Mouse (Mus musculus): Measurements from ENCODE around the gene Cir1. TPM values are rescaled to one million over a fixed set of nuclear protein-coding genes. Genes with fewer than 3 reads are reported as not detected.

Gene Cir1
- total RNA-seq, 1 experiment from 2014 or later = 25.7 TPM

DNA sequence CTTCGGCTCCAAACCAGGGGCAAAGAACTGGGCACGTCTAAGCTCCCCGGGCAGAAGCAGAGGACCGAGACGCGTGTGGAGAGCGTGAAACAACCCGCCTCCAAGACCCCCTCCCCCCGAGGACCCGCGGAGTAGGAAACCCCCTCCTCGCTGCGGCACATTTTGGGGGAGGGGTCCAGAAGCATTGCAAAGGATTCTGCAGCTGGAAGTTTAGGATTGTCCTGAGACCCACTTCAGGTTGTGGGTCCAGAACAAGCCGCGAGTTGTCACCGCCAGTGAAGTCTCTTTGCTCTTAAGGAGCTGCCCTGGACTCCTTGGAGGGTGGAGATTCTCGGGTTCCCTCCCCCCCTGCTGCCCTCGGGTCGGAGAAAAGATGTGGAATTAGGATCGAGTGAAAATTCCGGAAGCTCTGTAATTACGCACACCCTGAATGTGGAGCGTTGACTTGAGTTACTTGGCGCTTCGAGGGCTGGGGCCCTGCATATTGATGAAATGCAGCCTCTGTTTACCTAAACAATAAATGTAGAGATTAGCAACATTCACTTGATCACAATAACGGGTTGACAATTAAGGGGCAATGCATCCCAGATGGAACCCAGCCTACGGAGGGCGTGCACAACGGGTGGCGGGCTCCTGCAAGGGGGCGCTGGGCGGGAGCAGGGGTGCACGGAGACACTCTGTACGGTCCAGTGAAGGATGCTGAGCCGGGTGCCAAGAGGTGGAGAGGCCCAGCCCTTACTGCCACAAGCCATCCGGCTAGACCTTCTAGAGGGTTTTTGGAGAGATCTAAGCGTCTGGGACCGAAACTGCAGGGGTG is 48.5 kb downstream of the Cir1 start:
- ATAC-seq (replicated peaks; ENCODE audit: insufficient number of reproducible peaks, low FRiP score, low TSS enrichment, poor library complexity, severe bottlenecking) = no peak

DNA sequence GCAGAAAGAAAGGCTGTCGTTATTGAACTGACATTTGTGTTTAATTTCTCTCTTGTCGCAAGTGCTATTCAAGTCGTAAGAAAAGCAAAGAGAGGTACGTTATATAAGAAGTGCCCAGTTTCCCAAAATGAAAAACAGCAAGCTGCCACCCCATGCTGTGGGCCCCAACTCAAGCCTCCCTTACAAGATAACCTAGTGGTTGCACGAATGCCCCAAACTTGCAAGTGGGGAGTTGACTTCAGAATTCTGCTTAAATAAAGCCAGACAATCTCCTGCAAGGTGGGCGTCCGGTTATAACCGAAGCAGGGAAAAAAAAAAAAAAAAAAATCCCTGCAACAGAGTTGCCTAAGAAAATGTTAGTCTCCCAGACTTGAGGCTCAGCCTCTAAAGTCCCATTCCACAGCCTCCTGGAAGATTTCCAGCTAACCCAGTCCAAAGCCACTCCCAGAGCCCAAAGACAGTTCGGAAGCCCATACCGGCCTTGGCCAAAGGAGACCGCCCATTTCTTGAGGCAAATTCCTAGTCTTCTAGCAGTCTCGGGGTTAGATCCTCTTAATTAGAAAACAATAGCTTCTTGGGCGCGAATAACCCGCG is 49.2 kb downstream of the Cir1 start:
- no peak for ATAC-seq (replicated peaks; ENCODE audit: insufficient number of reproducible peaks, low FRiP score, low TSS enrichment, poor library complexity, severe bottlenecking)

DNA sequence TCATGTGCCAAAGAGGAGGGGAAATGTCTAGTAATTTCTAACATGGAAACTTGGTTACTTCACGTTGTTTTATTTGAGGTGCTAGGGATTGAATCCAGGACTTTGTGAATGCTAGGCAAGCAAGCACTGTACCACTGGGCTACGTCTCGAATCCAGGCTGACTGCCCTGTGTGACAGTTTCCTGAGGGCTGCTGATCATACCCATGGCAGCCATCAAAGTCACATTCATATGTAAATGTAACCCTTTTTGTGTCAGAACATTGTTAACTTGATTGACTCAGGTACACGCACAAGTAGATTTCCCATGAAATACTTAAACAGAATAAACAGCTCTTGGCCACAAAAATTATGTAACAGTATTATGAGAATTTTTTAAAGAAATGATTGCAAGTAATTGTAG is 63.8 kb downstream of the Cir1 start:
- ATAC-seq (replicated peaks; ENCODE audit: insufficient number of reproducible peaks, low FRiP score, low TSS enrichment, poor library complexity, severe bottlenecking) = no peak

DNA sequence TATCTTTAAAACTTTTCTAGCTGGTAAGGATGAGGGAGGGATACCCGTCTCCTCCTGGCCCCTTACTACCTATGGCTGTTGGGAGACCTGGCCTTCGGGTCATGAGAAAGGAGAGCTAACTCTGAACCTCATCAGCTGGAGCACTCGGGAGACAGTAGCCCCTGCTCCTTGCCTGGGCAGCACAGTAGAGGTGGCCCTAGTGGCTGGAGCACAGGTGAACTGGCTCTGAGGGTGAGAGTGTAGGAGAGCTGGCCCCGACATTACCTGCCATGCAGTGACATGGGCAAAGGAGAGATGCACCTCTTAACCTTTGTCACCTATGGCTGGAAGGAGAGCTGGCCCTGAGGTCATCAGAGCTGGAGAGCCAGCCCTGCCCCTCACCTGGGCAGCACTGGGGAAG is 71.2 kb downstream of the Cir1 start:
- ATAC-seq (replicated peaks; ENCODE audit: insufficient number of reproducible peaks, low FRiP score, low TSS enrichment, poor library complexity, severe bottlenecking) = no peak

Other genes starting within 250 kb of the Cir1 start
- gene Ola1, start 93.8 kb downstream of the Cir1 start, total RNA-seq (2017) = 50.7 to 73.3 TPM (median 66.3 TPM) in 3 replicates
- gene Sp9, start 40.8 kb downstream of the Cir1 start, total RNA-seq (2017) = not detected in 3 replicates
- 6.3 to 13.4 TPM (median 10.3 TPM) in 3 replicates for gene Scrn3, start 100 bp downstream of the Cir1 start, total RNA-seq (2017)
- gene Gpr155, start 73.9 kb upstream of the Cir1 start, total RNA-seq (2017) = 13.7 to 14.4 TPM (median 13.8 TPM) in 3 replicates
- gene Wipf1, start 217.0 kb upstream of the Cir1 start, total RNA-seq (2017) = 52.9 to 98.6 TPM (median 54.2 TPM) in 3 replicates

Measured in monocyte, adult 5-6 weeks (primary cell).